Comparison of ENCODE assay signal across 9 mouse cellular contexts in the genomic region with DNA sequence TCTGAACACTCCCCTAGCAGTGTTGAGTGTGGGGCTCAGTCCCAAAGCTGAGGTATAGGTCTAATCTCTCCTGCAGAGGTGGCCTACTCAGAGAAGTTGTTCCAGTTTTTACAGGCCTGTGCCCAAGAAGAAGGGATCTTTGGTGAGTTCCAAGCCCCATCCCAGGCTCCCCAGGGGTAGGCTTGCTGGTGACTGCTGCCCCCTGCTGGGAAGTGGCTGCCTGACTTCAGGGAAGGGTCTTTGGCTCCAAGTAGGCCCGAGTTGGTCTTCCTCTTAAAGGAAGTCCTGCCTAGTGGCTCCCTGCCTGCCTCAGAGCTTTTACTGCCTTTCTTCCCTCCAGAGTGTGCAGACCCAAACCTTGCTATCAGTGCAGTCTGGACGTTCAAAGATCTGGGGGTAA. TPM values are rescaled to one million over a fixed set of nuclear protein-coding genes. Genes with fewer than 3 reads are reported as not detected.
DNase-seq lines count a peak whose midpoint lies in the region; ATAC-seq lines count a peak whose summit lies in the region.
"Had no signal": no experiment of that assay in that cellular context is flagged by ENCODE, and none has a peak within 500 bp of the region (broad histone marks: within the 10 kb centered on the region; RNA-seq: fewer than 3 reads in every experiment).

No protein-coding gene starts in this region.

- ATAC-seq in inflammation-experienced regulatory T-cells, adult 6 months: no peak

- intact Hi-C loops in heart, postnatal 14 days (cut with DNase I): no loop called here

- DNase-seq in heart, postnatal 14 days: peak; percentile 29 to 46
- no peak for DNase-seq in heart, adult 9 months (ENCODE audit: low spot score in 2 of 2)
- DNase-seq in spleen, postnatal 10 days (ENCODE audit: low spot score in 2 of 2): peak; percentile 37 to 64
- DNase-seq in spleen, postnatal 36 days (ENCODE audit: low spot score in 2 of 2): no peak
- DNase-seq in embryo, embryonic 11 days: peak; percentile 59
- peak; percentile 33 for DNase-seq in lung, postnatal 10 days
- no peak for DNase-seq in right cerebral cortex, adult 18-20 months

RNA-seq across cellular contexts. Expression of gene Fahd2a, which starts 9.2 kb away (rescaled TPM):
- total RNA-seq in heart, postnatal 14 days (2021): 10 to 100 TPM; 25.9 to 30.2 TPM
- 10 to 100 TPM; 29.3 to 66.5 (median 38.0) TPM for polyA plus RNA-seq in inflammation-experienced regulatory T-cells, adult 6 months (2017; shearing (Covaris generic))

RNA-seq across cellular contexts. Expression of gene Gpat2, which starts 10.1 kb away (rescaled TPM):
- total RNA-seq in heart, postnatal 14 days (2021): under 1 TPM in 1 of 2 experiments, not detected in 1; 0.12 TPM
- under 1 TPM in 2 of 3 experiments, not detected in 1; 0.14 to 0.34 TPM for polyA plus RNA-seq in inflammation-experienced regulatory T-cells, adult 6 months (2017; shearing (Covaris generic))
- total RNA-seq: hematopoietic stem cell, adult 5-6 weeks had no signal

Comparison
In these comparisons a context has a peak if more than half of its experiments do, and no peak if none do; other contexts are left out.
1. DNase-seq: peak in heart, postnatal 14 days (2 of 2), spleen, postnatal 10 days (2 of 2), embryo, embryonic 11 days (single experiment) and lung, postnatal 10 days (single experiment); none in heart, adult 9 months (0 of 2), spleen, postnatal 36 days (0 of 2) and right cerebral cortex, adult 18-20 months (single experiment).